Mouse (Mus musculus) bone marrow macrophage, adult 2 months (primary cell): Measurements from ENCODE around the gene Stk38.

Experiments used
- CTCF ChIP-seq: IDR thresholded peaks from 2 replicates; pipeline ENCODE4 v1.5.1; 2012; ENCODE audit warnings: low read depth, mild to moderate bottlenecking, low read length, moderate library complexity
- POLR2A ChIP-seq: IDR thresholded peaks from 2 replicates; pipeline ENCODE4 v1.6.1; 2012; ENCODE audit warnings: mild to moderate bottlenecking, low read depth, low read length, borderline replicate concordance

DNA sequence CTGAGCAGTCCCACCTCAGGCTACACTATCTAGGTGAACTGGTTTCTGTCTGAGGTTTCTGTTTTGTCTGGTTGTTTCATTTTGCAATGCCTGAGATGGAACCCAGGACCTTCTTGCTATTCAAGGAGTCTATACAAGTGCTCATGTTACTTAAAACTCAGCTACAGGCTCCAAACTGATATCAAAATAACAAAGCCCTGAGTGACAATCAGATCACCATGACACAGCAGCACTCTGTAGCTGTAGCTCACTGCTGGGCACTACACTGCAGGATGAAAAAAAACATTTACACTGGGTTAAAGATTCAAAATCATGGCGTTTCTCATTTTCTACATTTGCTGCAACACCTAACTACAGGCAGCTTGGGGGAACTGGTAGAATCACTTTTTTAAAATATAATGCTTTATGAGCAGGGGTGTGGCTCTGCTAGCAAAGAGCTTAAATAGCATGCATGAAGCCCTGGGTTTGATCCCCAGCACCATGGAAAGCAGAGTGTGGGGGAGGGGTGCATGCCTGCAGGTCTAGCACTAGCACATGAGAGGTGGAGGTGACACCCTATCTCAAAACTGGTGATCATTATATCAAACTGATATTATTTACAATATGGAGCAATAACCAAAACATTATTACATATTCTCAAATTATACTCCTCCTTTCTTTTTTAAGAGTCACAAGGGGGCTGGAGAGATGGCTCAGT lies 22.9 kb downstream of the Stk38 start:
- TF ChIP-seq CTCF = no peak
- no peak for TF ChIP-seq POLR2A
